Mouse (Mus musculus) lung, embryonic 15.5 days (tissue): Measurements from ENCODE around the gene 4931428F04Rik. TPM values are rescaled to one million over a fixed set of nuclear protein-coding genes. Genes with fewer than 3 reads are reported as not detected.
A peak's percentile ranks its signal among the peaks of the same experiment; 100 is the strongest.

Experiments used
- ATAC-seq: fragments of 200-750 bp; cut with Nextera tagmentation; 2 replicates; pipeline ENCODE4 v1.8.0; 2017; ENCODE audit warnings: moderate number of reproducible peaks, borderline replicate concordance; ENCODE audit not compliant: low FRiP score, low TSS enrichment; ENCODE audit errors: extremely low read depth
- H3K27ac ChIP-seq: fragments of 300-500 bp; sonication (generic); 2 replicates; pipeline ENCODE4 v1.5.1; 2015; ENCODE audit warnings: moderate library complexity, mild to moderate bottlenecking, inconsistent platforms
- H3K27me3 ChIP-seq: fragments of 300-500 bp; sonication (generic); 2 replicates; pipeline ENCODE4 v1.6.1; 2015; ENCODE audit warnings: inconsistent platforms
- H3K36me3 ChIP-seq: fragments of 300-500 bp; sonication (generic); 2 replicates; pipeline ENCODE4 v1.6.1; 2015; ENCODE audit warnings: inconsistent platforms
- H3K4me1 ChIP-seq: fragments of 300-500 bp; sonication (generic); 2 replicates; pipeline ENCODE4 v1.6.1; 2015; ENCODE audit warnings: inconsistent platforms
- H3K4me2 ChIP-seq: fragments of 300-500 bp; sonication (generic); 2 replicates; pipeline ENCODE4 v1.6.1; 2015; ENCODE audit warnings: inconsistent platforms, mild to moderate bottlenecking, moderate library complexity
- H3K4me3 ChIP-seq: fragments of 300-500 bp; sonication (generic); 2 replicates; pipeline ENCODE4 v1.5.1; 2015; ENCODE audit warnings: mild to moderate bottlenecking, inconsistent platforms
- H3K9ac ChIP-seq: fragments of 300-500 bp; sonication (generic); 2 replicates; pipeline ENCODE4 v1.6.1; 2015; ENCODE audit warnings: inconsistent platforms
- H3K9me3 ChIP-seq: fragments of 300-500 bp; sonication (generic); 2 replicates; pipeline ENCODE4 v1.6.1; 2016; ENCODE audit warnings: inconsistent platforms
- whole genome bisulfite sequencing: fragments of 180-500 bp; shearing (Covaris S2); methylation state at CpG from one replicate; pipeline ENCODE4 v1.1.7; 2015; 5-methylcytosine and 5-hydroxymethylcytosine counted together
- polyA plus RNA-seq: library from polyadenylated mRNA; unstranded; fragments of >200 nt; fragmentation: Nextera tagmentation; extraction: Ambion mirVana; gene quantifications from 2 replicates; pipeline ENCODE4 v1.2.1, GENCODE M21; 2015

The 4931428F04Rik gene
- polyA plus RNA-seq, 1 experiment from 2014 or later: 10.0 TPM

- Histone ChIP-seq H3K27ac (peak within 1 kb of the TSS; percentile 89), H3K27me3 (no peaks in the 10 kb centered on the region), H3K36me3 (peaks cover 60% of the 10 kb centered on the region), H3K4me3 (peak within 1 kb of the TSS; percentile 44), H3K4me2 (peak within 1 kb of the TSS; percentile 73), H3K9me3 (no peaks in the 10 kb centered on the region), H3K9ac (peak within 1 kb of the TSS; percentile 58), H3K4me1 (peaks cover 27% of the 10 kb centered on the region)
- peak; percentile 81 for ATAC-seq
- 5% methylated on average over 28 of the region's 30 CpGs for WGBS
Observed at GRCm38 (mm10) chr8:105305211-105306145, 15.8 kb upstream of the 4931428F04Rik start, which contains the start of gene Elmo3. Elmo3 (plus strand) TSS chr8:105305601.

- Histone ChIP-seq H3K27me3 (no peaks in the 10 kb centered on the region), H3K27ac (peak overlapping the region; percentile 89), H3K9me3 (no peaks in the 10 kb centered on the region), H3K4me1 (peaks cover 31% of the 10 kb centered on the region), H3K4me2 (no peak overlapping the region), H3K9ac (no peak overlapping the region), H3K36me3 (peaks cover 66% of the 10 kb centered on the region), H3K4me3 (no peak overlapping the region)
- ATAC-seq: peak; percentile 10; the same call in 1 of the 2 replicates
- 34% methylated on average over 9 of the region's 9 CpGs for WGBS
Observed at GRCm38 (mm10) chr8:105304325-105305210, 14.9 kb upstream of the 4931428F04Rik start.

GRCm38 (mm10) chr8:105303874-105304273, 14.2 kb upstream of the 4931428F04Rik start:
- Histone ChIP-seq H3K4me3 (no peak overlapping the region), H3K4me1 (peaks cover 37% of the 10 kb centered on the region), H3K36me3 (peaks cover 61% of the 10 kb centered on the region), H3K27me3 (no peaks in the 10 kb centered on the region), H3K9ac (no peak overlapping the region), H3K27ac (peak overlapping the region; percentile 47; the same call in 1 of the 2 replicates), H3K9me3 (no peaks in the 10 kb centered on the region), H3K4me2 (no peak overlapping the region)
- 65% methylated on average over 9 of the region's 9 CpGs for WGBS
- ATAC-seq: no peak

GRCm38 (mm10) chr8:105303396-105303795, 13.7 kb upstream of the 4931428F04Rik start:
- Histone ChIP-seq H3K9me3 (no peaks in the 10 kb centered on the region), H3K4me1 (peaks cover 42% of the 10 kb centered on the region), H3K36me3 (peaks cover 56% of the 10 kb centered on the region), H3K4me2 (no peak overlapping the region), H3K9ac (no peak overlapping the region), H3K4me3 (no peak overlapping the region), H3K27me3 (no peaks in the 10 kb centered on the region), H3K27ac (no peak overlapping the region)
- ATAC-seq: no peak
- WGBS: 74% methylated on average over 8 of the region's 8 CpGs

- Histone ChIP-seq H3K27me3 (no peaks in the 10 kb centered on the region), H3K36me3 (peaks cover 43% of the 10 kb centered on the region), H3K9me3 (no peaks in the 10 kb centered on the region), H3K4me3 (no peak overlapping the region), H3K4me1 (peaks cover 43% of the 10 kb centered on the region), H3K4me2 (no peak overlapping the region), H3K9ac (no peak overlapping the region), H3K27ac (no peak overlapping the region)
- WGBS: 88% methylated on average over 8 of the region's 8 CpGs
- no peak for ATAC-seq
Observed at GRCm38 (mm10) chr8:105299962-105300361, 10.3 kb upstream of the 4931428F04Rik start.

- peak overlapping the region; percentile 91 for H3K4me2 ChIP-seq
Observed at GRCm38 (mm10) chr8:105298351-105299252, 8.9 kb upstream of the 4931428F04Rik start.

GRCm38 (mm10) chr8:105297511-105298192, 8.0 kb upstream of the 4931428F04Rik start, which contains the start of gene E2f4:
E2f4 (plus strand) TSS chr8:105297663.
- Histone ChIP-seq H3K9ac (peak within 1 kb of the TSS; percentile 94), H3K4me2 (peak within 1 kb of the TSS; percentile 91), H3K9me3 (no peaks in the 10 kb centered on the region), H3K4me1 (peaks cover 33% of the 10 kb centered on the region), H3K36me3 (peaks cover 31% of the 10 kb centered on the region), H3K27me3 (no peaks in the 10 kb centered on the region), H3K27ac (peak within 1 kb of the TSS; percentile 80), H3K4me3 (peak within 1 kb of the TSS; percentile 98)
- peak; percentile 83 for ATAC-seq
- under 1% methylated on average over 58 of the region's 58 CpGs for WGBS

More at GRCm38 (mm10) chr8:105298351-105299252, 8.9 kb upstream of the 4931428F04Rik start:
- no peaks in the 10 kb centered on the region for H3K27me3 ChIP-seq
- peaks cover 36% of the 10 kb centered on the region for H3K36me3 ChIP-seq
- H3K9me3 ChIP-seq: no peaks in the 10 kb centered on the region
- peaks cover 33% of the 10 kb centered on the region for H3K4me1 ChIP-seq
- peak overlapping the region; percentile 98 for H3K4me3 ChIP-seq
- peak overlapping the region; percentile 94 for H3K9ac ChIP-seq
- WGBS: 47% methylated on average over 18 of the region's 18 CpGs
- ATAC-seq: no peak
- H3K27ac ChIP-seq: 0 out of 2 replicates have a peak overlapping the region, but pooled peaks have one; percentile 65

GRCm38 (mm10) chr8:105295895-105296573, 6.4 kb upstream of the 4931428F04Rik start, which contains the start of gene Exoc3l:
Exoc3l (minus strand) TSS chr8:105296101.
- peak within 1 kb of the TSS; percentile 94 for H3K9ac ChIP-seq
- H3K9me3 ChIP-seq: no peaks in the 10 kb centered on the region
- WGBS: 44% methylated on average over 11 of the region's 11 CpGs
- peak within 1 kb of the TSS; percentile 91 for H3K4me2 ChIP-seq
- peaks cover 17% of the 10 kb centered on the region for H3K36me3 ChIP-seq
- peaks cover 33% of the 10 kb centered on the region for H3K4me1 ChIP-seq
- no peaks in the 10 kb centered on the region for H3K27me3 ChIP-seq
- peak within 1 kb of the TSS; percentile 80 for H3K27ac ChIP-seq
- no peak for ATAC-seq
- peak within 1 kb of the TSS; percentile 98 for H3K4me3 ChIP-seq

- WGBS: 53% methylated on average over 11 of the region's 11 CpGs
Observed at GRCm38 (mm10) chr8:105295256-105295655, 5.6 kb upstream of the 4931428F04Rik start.

GRCm38 (mm10) chr8:105294776-105295175, 5.1 kb upstream of the 4931428F04Rik start:
- peaks cover 42% of the 10 kb centered on the region for H3K4me1 ChIP-seq
- H3K9ac ChIP-seq: 0 out of 2 replicates have a peak overlapping the region, but pooled peaks have one; percentile 8
- peaks cover 4% of the 10 kb centered on the region for H3K36me3 ChIP-seq
- H3K27ac ChIP-seq: 0 out of 2 replicates have a peak overlapping the region, but pooled peaks have one; percentile 80
- 52% methylated on average over 9 of the region's 9 CpGs for WGBS
- no peaks in the 10 kb centered on the region for H3K9me3 ChIP-seq
- no peak for ATAC-seq
- peak overlapping the region; percentile 46 for H3K4me2 ChIP-seq
- H3K27me3 ChIP-seq: peaks cover 11% of the 10 kb centered on the region
- H3K4me3 ChIP-seq: peak overlapping the region; percentile 34

More at GRCm38 (mm10) chr8:105295256-105295655, 5.6 kb upstream of the 4931428F04Rik start:
- no peaks in the 10 kb centered on the region for H3K9me3 ChIP-seq
- peaks cover 9% of the 10 kb centered on the region for H3K36me3 ChIP-seq
- peaks cover 40% of the 10 kb centered on the region for H3K4me1 ChIP-seq
- H3K27me3 ChIP-seq: peaks cover 6% of the 10 kb centered on the region
- ATAC-seq: no peak
- H3K9ac ChIP-seq: 0 out of 2 replicates have a peak overlapping the region, but pooled peaks have one; percentile 8
- H3K4me2 ChIP-seq: peak overlapping the region; percentile 46
- peak overlapping the region; percentile 80 for H3K27ac ChIP-seq
- peak overlapping the region; percentile 34 for H3K4me3 ChIP-seq
